Mouse (Mus musculus): ENCODE data around the gene Dner.

Dner gene

DNA sequence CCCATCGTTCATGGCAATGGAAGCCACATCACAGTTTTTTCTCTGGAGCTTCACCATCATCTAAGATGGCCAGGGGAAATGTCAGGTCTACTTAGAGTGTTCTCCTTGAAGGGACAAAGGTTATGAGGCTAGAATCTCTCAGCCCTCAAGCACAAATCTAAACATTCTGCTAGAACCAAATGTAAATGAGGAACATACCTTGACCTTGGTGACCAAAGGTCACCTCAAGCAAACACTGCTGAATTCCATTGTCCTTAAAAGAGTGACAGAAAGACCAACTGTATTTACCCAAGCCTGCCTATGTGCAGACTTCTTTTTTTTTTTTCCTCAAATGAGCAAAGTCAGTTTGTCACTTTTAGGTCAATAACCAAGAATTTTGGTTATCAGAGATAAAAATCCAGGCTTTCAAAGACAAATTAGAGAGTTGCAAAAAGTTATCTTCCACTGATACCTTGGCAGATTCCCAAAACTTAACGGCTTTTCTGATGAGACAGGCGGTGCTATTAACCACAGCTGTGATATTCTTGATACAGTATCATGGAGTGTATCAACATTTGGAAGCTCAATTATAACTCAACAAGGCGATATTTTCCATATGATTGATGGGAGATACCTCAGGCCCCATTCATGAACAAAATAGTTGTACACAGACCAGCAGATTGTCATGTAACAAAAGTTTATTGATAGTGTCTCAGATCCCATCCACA lies 173.6 kb downstream of the Dner start:
- peak; percentile 30 for DNase-seq

DNA sequence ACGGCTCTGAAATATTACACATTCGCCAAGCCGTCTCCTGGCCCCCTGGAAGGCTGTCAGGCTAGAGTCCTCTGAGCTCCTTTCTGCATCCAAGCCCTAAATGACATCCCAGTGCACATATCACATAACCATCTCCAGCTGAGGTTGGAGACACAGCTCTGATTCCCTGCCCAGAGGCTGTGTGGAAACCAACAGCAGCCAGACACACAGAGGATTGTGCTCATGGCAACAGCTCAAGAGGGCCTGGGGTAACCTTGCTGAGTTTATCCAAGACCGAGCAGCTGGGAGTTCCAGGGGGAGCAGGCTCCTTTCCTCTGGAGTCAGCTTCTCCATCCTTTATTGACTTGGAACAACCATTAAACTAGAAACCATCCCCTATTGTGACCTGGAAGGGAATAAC lies 177.7 kb downstream of the Dner start:
- no peak for DNase-seq

DNA sequence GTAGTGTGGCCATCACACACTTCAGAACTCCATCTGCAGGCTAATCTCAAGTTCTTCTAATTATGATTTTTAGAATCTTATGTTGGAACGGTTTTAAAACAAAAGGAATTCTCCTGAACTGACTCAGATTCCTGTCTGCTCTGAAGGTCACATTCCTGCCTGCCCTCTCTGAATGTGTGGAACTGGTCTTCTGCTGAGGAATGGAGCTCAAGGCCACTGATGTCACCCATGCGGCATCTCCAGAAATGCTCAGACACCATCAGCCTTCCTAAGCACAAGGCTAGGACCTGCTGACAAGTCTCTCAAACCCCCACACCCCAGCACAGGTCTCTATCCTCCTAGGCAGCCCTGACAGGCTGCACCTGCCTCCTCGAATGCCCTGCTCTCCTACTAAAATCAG lies 182.8 kb downstream of the Dner start:
- DNase-seq = no peak

DNA sequence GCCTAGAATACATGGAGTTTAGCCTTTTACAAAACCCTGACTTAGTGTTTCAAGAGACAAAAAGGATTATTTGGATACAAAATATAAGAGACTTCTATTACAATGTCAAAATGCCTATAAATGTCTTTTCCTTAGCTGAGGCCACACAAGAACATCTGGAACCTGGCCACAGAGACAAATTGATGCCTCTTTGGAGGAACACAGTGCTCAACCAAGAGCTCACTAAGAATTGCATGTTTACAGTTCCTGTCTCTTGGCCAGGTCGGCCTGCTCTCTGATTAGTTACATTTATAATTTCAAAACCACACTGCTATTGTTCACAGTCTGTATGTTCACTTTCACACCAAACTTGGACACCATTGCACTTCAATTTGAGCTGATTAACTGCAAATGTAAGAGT lies 187.5 kb downstream of the Dner start:
- DNase-seq = no peak

DNA sequence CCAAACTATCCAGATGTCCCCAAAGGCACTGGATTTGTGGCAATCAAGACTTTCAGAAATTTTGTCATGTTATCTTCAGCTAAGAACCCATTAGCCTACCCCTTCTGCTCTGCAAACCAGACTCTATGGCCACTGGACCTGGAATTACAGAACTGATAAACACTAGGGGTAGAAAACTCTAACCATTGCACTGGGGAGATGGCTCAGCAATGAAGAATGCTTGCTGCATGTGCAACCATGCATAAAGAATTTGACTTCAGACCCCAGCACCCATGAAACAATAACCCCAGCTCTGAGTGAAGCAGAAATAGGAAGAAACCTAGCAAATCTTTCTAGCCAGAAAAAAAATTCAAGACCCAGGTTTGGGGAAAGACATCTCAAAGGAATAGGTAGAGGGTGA lies 188.5 kb downstream of the Dner start:
- no peak for DNase-seq

DNA sequence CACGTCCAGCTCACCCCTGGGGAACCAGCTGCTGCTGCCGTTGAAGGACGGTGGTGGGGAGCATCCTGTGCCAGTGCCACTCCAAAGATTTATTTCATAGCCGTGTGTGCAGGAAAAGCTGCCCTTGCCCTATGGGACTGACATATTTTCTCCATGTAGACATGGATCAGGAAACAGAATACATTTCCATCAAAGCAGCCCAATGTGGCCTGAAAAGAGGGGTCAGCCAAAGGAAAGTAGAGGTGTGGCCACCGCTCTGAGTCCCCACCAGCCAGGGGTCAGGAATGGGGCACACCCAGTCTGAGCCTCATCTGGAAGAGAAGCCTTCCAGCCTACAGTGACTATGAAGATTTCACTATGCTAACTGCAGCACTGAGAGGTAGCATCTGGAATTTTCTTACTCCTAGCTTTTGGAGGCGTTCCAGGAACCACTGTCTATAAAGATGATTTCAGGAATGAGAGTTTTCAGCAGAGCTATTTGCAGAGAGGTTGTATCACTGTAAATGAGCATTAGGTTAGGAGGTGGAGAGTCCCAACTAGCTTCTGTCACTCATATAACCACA lies 189.0 kb downstream of the Dner start:
- DNase-seq = peak; percentile 25

DNA sequence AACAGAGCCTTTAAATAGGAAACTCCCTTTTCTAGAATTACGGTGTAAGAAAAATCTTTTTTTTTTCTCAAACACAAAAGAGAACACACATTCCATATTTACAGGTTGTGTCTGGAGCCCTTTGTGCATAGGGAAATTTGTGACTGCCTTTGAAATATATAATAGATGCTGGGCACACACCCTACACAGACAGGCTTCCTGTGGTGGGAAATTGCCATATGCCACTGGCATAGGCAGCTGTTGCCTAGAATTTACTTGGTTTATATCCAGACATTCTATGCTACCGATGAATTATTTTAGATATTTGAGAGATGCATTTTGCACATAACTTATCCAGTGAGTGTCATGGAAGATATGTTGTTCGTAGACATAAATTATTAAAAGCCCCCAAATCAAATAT lies 195.3 kb downstream of the Dner start:
- no peak for DNase-seq

DNA sequence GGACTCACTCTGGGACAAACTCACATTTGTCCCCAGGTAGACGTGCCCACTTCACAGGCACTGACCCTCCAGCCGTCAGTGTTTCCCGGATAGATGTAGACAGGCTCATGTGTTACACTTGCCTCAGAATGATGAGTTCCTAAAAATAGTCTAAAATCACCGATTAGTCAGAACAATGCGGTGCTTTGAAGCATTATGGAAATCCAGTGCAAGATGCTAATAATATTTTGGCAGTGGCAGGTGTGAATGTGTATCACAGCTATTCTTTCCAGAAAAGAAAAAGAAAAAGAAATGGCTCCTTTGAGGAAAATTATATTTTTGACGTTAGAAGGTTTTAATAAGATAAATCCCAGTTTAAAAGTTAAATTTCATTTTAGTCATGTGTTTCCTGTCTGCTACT lies 204.3 kb downstream of the Dner start:
- no peak for DNase-seq

DNA sequence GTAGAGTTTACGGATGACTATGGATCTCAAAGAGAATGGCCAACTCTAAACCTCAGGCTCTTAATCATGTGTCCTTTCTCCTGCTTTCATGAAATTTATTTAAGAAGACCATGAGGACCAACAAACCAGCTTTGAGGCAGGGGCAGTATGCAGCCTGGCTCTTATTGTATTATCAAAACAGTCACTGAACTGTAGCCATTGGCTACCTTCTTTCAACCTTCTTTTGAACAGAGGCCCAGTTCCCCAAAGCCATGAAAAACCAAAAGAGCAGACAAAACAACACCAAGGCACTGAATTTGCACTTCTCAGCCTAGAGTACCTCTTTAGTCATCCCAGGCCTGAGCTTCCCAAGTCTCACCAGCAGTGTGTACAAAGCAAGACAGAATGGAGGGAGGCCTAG lies 207.5 kb downstream of the Dner start:
- DNase-seq = no peak

DNA sequence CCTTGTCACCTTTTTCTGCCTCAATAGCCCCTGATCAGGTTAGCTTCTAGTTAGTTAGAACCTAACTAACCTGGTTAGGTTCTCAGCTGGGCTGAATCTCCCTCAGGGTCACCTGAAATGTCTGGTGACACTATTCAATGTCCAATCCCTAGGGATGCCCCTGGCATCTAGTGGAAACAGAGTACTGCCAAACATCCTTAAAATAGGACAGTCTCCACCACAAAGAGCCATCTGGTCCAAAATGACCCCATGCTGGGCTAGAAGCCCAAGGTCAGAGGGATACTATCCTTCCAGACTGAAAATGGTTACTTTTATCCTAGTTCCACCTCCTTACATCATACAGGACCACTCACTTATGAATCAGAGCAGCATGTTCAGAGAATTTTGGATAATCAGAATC lies 211.0 kb downstream of the Dner start:
- no peak for DNase-seq

DNA sequence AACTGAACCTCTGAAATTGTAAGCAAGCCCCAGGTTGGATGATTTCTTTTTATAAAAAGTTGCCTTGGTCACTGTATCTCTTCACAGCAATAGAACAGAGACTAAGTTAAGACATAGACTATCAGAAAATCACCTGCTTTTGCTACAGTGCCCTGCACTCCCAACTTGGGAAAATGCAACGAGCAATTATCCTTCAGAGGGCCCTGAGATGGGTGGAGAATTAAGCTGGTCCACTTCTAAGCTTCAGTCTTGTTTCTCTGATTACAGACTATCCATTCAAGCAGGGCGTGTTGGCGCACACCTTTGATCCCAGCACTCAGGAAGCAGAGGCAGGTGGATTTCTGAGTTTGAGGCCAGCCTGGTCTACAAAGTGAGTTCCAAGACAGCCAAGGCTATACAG lies 211.4 kb downstream of the Dner start:
- no peak for DNase-seq

DNA sequence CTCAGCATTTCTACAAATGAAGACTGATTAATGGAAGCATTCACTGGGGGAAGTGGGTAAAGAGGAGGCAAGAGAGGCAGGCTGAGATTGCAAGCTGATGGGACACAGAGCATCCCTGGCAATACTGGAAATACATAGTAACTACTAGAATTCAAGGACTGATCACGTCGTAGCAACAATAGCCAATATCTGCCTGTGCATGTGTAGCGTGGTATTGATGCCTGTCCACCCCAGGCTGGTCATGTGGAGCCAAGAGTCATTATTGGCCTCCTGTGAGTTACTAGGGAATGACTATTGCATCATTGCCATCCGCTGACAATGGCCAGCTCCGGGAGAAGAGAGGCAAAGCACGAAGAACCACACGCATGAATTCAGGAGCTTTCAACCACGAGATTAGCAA lies 216.0 kb downstream of the Dner start:
- no peak for DNase-seq

DNA sequence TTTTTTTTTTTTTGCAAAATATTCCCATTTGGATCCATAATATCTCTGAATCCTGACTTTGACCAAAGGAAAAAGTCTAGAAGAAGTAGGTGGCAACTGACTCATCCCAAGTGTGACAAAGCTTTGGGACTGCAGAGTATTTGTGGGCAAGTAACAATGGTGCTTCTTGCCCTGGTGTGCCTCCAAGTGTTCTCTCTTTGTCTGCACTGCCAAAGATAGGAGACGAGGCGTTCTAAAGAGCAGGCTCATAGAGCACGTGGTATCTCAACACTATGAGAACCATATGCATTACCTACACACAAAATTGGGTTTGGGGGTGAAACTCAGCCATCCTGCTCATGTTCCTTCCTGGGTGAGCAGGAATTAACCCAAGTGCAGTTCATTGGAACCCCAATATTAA lies 221.7 kb downstream of the Dner start:
- DNase-seq = no peak

DNA sequence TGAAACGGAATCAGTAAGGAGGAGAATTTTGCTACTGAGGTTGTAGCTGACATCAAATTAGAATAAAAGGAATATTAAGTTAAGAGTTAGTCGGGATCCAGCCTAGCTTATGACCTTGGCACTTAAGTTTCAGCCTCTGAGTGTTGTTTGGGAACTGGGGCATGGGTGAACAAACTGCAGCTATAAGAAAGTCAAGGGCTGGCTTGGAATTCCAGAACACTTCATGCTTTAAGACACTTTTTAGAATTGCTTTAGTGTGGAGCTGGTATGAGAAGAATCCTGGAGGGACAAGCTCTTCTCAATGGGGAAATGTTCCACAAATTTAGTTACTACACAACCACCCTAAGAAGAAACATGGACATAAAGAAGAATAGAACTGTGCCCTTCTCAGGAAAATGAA lies 223.8 kb downstream of the Dner start:
- DNase-seq = no peak

DNA sequence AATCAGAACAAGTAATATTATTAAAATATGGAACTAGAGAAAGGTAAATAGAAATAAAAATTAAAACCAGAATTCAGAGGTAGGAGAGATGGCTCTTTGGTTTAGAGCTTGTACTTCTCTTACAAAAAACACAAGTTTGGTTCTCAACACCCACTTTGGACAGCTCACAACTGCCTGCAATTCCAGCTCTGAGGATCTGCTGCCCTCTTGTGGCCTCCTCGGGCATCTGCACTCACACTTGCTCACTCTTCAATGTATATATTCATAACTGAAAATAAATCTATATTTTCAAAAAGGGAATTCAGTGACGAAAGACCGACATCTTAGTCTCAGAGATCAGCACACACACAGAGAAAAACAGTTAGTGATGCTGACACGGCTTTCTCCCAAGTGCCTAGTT lies 225.7 kb downstream of the Dner start:
- peak; percentile 13 for DNase-seq

DNA sequence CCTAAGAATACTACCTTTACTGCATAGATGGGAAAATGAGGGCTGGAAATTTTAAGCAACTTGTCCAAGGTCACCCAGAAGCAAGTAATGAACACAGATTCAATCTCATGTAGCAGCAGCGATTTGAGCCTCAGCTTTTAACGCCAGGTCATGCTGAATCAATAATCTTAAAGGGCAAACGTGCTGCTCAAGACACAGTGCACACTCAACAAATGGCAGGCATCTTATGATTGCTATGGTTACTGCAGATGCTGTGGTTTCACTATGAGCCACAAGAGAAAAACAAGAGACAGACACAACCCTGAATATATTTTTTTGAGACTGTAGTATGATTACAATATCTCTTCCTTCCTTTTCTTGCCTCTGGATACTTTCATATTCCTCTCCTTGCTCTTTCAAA lies 228.4 kb downstream of the Dner start:
- no peak for DNase-seq

DNA sequence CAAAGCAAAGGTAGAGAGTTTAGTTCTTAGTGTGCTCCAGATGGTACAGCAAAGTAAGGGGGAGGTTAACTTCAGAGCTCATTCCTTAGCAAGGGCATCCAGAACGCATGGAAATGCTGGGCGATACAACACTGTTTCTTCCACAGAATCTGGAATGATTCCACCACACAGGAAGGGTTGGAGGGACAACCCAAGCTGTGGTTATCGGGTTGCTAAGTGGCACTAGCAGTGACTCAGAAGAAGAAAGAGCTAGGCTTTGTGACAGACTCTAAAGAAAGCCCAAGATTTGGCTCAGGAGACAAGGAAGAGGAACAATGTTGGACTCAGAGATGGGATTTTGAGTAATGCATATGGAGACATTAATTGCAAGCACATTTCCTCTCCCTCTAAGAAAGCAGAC lies 231.3 kb downstream of the Dner start:
- DNase-seq = no peak

DNA sequence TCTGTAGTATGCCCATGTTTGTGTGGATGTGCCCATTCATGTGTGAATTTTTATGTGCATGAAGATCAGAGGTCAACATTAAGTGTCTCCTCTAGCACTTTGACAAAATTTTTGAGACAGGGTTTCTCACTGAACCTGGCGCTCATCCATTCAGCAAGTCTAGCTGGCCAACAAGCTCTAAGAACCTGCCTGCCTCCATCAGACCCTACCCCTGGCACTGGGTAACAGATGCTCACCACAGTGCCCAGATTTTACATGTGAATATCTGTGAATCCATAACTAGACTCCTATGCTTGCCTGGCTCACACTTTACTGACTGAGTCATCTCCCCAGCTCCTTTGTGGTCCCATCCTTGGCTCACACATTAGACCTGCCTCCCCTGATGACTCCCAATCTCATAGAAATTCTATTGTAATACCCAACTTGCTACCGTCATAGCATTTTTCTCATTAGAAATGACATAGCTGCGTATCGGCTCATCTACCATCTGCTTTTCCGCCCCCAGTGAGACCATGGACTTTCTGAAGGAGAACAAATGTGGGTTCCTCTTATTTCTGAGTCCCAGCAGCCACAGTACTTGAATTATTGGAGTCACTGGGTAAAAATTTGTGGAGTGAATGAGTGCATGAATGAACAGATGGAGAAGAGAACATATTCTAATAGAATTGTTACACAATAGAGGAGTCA lies 231.9 kb downstream of the Dner start:
- no peak for DNase-seq

DNA sequence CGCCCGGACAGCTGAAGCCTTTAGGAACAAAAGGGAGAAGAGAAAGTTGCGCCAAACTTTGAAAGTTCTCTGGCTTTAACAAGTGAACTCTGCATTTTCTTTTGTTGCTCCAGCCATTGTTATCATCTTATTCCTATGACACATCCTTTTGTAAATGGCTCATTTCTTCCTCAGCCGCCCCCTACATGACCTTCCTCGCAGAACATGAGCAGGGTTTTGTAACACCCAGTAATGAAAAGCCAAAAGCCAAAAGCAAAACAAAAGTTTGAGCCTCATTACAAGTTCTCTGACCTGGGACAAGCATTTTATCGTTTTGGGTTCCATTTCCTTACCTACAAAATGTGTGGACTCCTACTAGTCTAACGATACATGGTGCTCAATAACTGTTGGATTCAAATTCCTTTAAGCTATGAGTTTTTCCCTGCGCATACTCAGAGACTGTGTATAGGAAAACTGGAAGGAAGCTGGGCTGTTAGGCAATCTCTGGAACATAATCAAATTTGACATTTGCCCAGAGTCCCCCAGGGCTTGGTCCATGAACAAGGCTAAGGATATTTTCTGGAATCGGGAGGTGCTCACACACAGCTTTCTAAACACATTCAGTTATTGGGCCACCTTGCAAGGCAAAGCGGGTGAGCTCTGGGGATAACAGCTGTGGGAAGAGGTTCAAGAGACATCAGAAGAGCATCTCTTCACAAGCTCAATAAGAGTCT lies 246.3 kb downstream of the Dner start:
- no peak for DNase-seq

DNA sequence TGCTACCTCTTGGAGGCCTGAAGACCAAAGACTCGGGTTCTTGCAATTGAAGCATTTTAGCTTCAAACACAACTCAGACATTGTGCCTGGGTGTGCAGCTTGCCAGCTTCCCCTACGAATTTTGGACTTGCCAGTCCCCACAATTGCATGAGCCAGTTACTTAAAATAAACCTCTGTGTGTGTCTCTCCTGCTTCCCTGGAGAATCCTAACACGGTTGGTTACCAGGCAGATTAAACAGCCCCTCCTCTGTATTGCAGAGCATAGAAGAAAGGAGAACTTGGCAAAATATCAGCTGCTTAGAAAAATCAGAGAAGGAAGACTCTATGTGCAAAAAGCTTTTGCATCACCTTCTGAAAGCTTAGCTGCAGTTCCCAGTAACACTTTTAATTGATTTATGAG lies 252.4 kb downstream of the Dner start:
- DNase-seq = no peak

DNA sequence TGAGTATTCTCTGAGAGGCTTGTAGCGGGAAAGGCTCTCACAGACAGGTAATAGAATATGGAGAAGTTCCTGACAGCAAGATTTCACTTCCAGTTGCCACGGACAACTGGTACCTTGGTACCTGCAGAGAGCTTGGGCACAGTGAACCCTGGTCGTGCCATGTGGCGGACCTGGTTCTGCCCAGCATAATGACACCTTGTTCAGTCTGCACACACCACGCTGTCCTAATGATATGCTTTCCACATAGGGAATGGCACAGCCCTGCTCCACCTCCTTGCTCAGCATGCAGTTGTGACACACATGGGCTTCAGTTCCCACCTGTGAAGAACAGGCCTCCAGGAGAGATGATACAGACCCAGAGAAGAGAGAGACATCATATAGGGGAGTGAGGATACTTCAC lies 253.0 kb downstream of the Dner start:
- DNase-seq = no peak

DNA sequence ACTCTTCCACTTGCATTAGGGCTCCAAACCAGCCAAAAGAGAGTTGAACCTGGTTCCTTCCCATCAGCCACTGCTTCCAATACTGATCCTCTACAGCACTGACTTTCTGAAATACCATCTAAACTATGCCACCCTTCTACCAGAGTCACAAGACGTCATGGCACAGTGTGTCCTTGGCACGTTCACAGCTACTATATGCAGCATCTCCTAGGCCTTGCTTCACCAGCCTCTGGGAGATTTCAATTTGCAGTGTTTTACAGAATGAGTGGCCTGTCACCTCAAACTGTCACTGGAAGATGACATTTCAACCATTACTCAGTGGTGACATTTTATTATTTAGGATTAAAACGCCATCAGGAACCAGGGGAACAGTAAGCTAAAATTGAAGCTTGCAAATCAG lies 254.6 kb downstream of the Dner start:
- DNase-seq = no peak

DNA sequence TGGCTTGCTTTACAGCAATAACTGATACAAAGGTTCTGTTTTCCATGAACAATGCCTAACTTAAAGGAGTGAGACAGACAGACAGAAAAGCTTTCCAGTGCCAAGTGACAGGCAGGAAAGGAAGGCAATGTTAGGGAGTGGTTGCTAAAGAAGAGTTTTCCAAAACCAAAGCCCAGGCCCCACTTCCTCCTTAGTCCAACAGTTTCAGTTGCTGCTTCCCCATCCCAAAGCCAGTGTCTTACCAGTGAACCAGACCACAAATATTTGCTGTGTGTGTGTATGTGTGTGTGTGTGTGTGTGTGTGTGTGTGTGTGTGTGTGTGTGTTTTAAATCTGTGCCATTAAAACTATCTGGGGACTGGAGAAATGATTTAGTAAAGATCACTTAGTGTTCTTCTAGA lies 258.5 kb downstream of the Dner start:
- no peak for DNase-seq

DNA sequence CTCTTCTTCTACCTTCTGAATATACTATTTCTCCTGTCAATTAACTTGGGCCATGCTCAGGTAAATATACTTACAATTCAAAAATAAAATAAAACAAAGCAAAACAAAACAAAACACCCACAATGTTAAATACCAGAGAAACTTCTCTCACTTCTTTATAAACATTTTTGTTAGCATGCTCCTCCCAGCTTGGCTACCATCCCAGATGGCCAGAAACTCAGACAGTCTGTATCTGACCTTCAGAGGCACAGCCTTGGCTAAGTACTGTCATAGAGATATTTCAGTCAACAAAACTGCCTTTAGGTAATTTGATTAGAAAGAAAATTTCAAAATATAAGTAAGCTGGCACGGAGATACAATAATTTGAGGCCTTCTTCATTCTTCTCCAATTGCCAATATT lies 259.7 kb downstream of the Dner start:
- DNase-seq = no peak
